Mouse (Mus musculus): Measurements from ENCODE around the gene Wdr18.

Wdr18 gene

GRCm38 (mm10) chr10:79933861-79934260 lies 26.1 kb upstream of the Wdr18 start:
- peaks cover 2% of the 10 kb centered on the region; the same call in 1 of the 2 replicates for H3K36me3 ChIP-seq (ENCODE audit: control insufficient read depth, insufficient read depth, low read length, poor library complexity, severe bottlenecking)

GRCm38 (mm10) chr10:79934272-79934721 lies 25.7 kb upstream of the Wdr18 start:
- no peak for DNase-seq (ENCODE audit: low read depth, low spot score)
- H3K36me3 ChIP-seq (ENCODE audit: control insufficient read depth, insufficient read depth, low read length, poor library complexity, severe bottlenecking): peaks cover 2% of the 10 kb centered on the region; the same call in 1 of the 2 replicates
- no peaks in the 10 kb centered on the region for H3K27me3 ChIP-seq (ENCODE audit: control insufficient read depth, insufficient read depth, low read length, poor library complexity, severe bottlenecking)

More at GRCm38 (mm10) chr10:79933861-79934260, 26.1 kb upstream of the Wdr18 start:
- DNase-seq (ENCODE audit: low read depth, low spot score): no peak
- no peaks in the 10 kb centered on the region for H3K27me3 ChIP-seq (ENCODE audit: control insufficient read depth, insufficient read depth, low read length, poor library complexity, severe bottlenecking)

GRCm38 (mm10) chr10:79934794-79935569 lies 25.0 kb upstream of the Wdr18 start:
- H3K36me3 ChIP-seq (ENCODE audit: control insufficient read depth, insufficient read depth, low read length, poor library complexity, severe bottlenecking): peaks cover 2% of the 10 kb centered on the region; the same call in 1 of the 2 replicates
- no peaks in the 10 kb centered on the region for H3K27me3 ChIP-seq (ENCODE audit: control insufficient read depth, insufficient read depth, low read length, poor library complexity, severe bottlenecking)
- no peak for DNase-seq (ENCODE audit: low read depth, low spot score)

GRCm38 (mm10) chr10:79936284-79936910 lies 23.6 kb upstream of the Wdr18 start:
- no peaks in the 10 kb centered on the region; the same call in 1 of the 2 replicates for H3K36me3 ChIP-seq (ENCODE audit: control insufficient read depth, insufficient read depth, low read length, poor library complexity, severe bottlenecking)
- H3K27me3 ChIP-seq (ENCODE audit: control insufficient read depth, insufficient read depth, low read length, poor library complexity, severe bottlenecking): no peaks in the 10 kb centered on the region
- DNase-seq (ENCODE audit: low read depth, low spot score): no peak

- Histone ChIP-seq H3K27me3 (ENCODE audit: control insufficient read depth, insufficient read depth, low read length, poor library complexity, severe bottlenecking) (no peaks in the 10 kb centered on the region), H3K36me3 (ENCODE audit: control insufficient read depth, insufficient read depth, low read length, poor library complexity, severe bottlenecking) (no peaks in the 10 kb centered on the region)
- peak; percentile 87 for DNase-seq (ENCODE audit: low read depth, low spot score)
Measured at GRCm38 (mm10) chr10:79936911-79937441, 23.0 kb upstream of the Wdr18 start.

- Histone ChIP-seq H3K27me3 (ENCODE audit: control insufficient read depth, insufficient read depth, low read length, poor library complexity, severe bottlenecking) (no peaks in the 10 kb centered on the region), H3K36me3 (ENCODE audit: control insufficient read depth, insufficient read depth, low read length, poor library complexity, severe bottlenecking) (no peaks in the 10 kb centered on the region)
- DNase-seq (ENCODE audit: low read depth, low spot score): no peak
Measured at GRCm38 (mm10) chr10:79937775-79938526, 22.0 kb upstream of the Wdr18 start.

- Histone ChIP-seq H3K36me3 (ENCODE audit: control insufficient read depth, insufficient read depth, low read length, poor library complexity, severe bottlenecking) (no peaks in the 10 kb centered on the region), H3K27me3 (ENCODE audit: control insufficient read depth, insufficient read depth, low read length, poor library complexity, severe bottlenecking) (no peaks in the 10 kb centered on the region)
- peak; percentile 92 for DNase-seq (ENCODE audit: low read depth, low spot score)
Measured at GRCm38 (mm10) chr10:79940749-79941148, 19.2 kb upstream of the Wdr18 start.

GRCm38 (mm10) chr10:79942988-79943387 lies 17.0 kb upstream of the Wdr18 start:
- Histone ChIP-seq H3K36me3 (ENCODE audit: control insufficient read depth, insufficient read depth, low read length, poor library complexity, severe bottlenecking) (no peaks in the 10 kb centered on the region; the same call in 1 of the 2 replicates), H3K27me3 (ENCODE audit: control insufficient read depth, insufficient read depth, low read length, poor library complexity, severe bottlenecking) (no peaks in the 10 kb centered on the region)
- DNase-seq (ENCODE audit: low read depth, low spot score): no peak

GRCm38 (mm10) chr10:79943471-79943901 lies 16.5 kb upstream of the Wdr18 start:
- Histone ChIP-seq H3K36me3 (ENCODE audit: control insufficient read depth, insufficient read depth, low read length, poor library complexity, severe bottlenecking) (no peaks in the 10 kb centered on the region; the same call in 1 of the 2 replicates), H3K27me3 (ENCODE audit: control insufficient read depth, insufficient read depth, low read length, poor library complexity, severe bottlenecking) (no peaks in the 10 kb centered on the region)
- no peak for DNase-seq (ENCODE audit: low read depth, low spot score)

GRCm38 (mm10) chr10:79945507-79946234 lies 14.3 kb upstream of the Wdr18 start:
- no peak for DNase-seq (ENCODE audit: low read depth, low spot score)
- Histone ChIP-seq H3K27me3 (ENCODE audit: control insufficient read depth, insufficient read depth, low read length, poor library complexity, severe bottlenecking) (no peaks in the 10 kb centered on the region), H3K36me3 (ENCODE audit: control insufficient read depth, insufficient read depth, low read length, poor library complexity, severe bottlenecking) (no peaks in the 10 kb centered on the region; the same call in 1 of the 2 replicates)

- peaks cover 2% of the 10 kb centered on the region; the same call in 1 of the 2 replicates for H3K36me3 ChIP-seq (ENCODE audit: control insufficient read depth, insufficient read depth, low read length, poor library complexity, severe bottlenecking)
- DNase-seq (ENCODE audit: low read depth, low spot score): no peak
Measured at GRCm38 (mm10) chr10:79946752-79947322, 13.1 kb upstream of the Wdr18 start.

GRCm38 (mm10) chr10:79947502-79947901 lies 12.4 kb upstream of the Wdr18 start:
- no peak for DNase-seq (ENCODE audit: low read depth, low spot score)
- Histone ChIP-seq H3K27me3 (ENCODE audit: control insufficient read depth, insufficient read depth, low read length, poor library complexity, severe bottlenecking) (no peaks in the 10 kb centered on the region), H3K36me3 (ENCODE audit: control insufficient read depth, insufficient read depth, low read length, poor library complexity, severe bottlenecking) (peaks cover 2% of the 10 kb centered on the region; the same call in 1 of the 2 replicates)

More at GRCm38 (mm10) chr10:79946752-79947322, 13.1 kb upstream of the Wdr18 start:
- no peaks in the 10 kb centered on the region for H3K27me3 ChIP-seq (ENCODE audit: control insufficient read depth, insufficient read depth, low read length, poor library complexity, severe bottlenecking)

- DNase-seq (ENCODE audit: low read depth, low spot score): no peak
- peaks cover 2% of the 10 kb centered on the region; the same call in 1 of the 2 replicates for H3K36me3 ChIP-seq (ENCODE audit: control insufficient read depth, insufficient read depth, low read length, poor library complexity, severe bottlenecking)
- H3K27me3 ChIP-seq (ENCODE audit: control insufficient read depth, insufficient read depth, low read length, poor library complexity, severe bottlenecking): no peaks in the 10 kb centered on the region
Measured at GRCm38 (mm10) chr10:79949873-79950272, 10.1 kb upstream of the Wdr18 start.
